Mouse (Mus musculus): ENCODE data around the gene Shank3. TPM values are rescaled to one million over a fixed set of nuclear protein-coding genes. Genes with fewer than 3 reads are reported as not detected.

Gene Shank3
- polyA plus RNA-seq, 1 experiment from 2014 or later, result 14.8 TPM

GRCm38 (mm10) chr15:89585631-89586030 is 86.2 kb downstream of the Shank3 start:
- no peaks in the 10 kb centered on the region for H3K9me3 ChIP-seq
- H3K36me3 ChIP-seq, result peaks cover 55% of the 10 kb centered on the region
- ATAC-seq, result no peak
- peaks cover 7% of the 10 kb centered on the region for H3K4me1 ChIP-seq (replicated peaks)
- no peaks in the 10 kb centered on the region for H3K27me3 ChIP-seq
- H3K4me2 ChIP-seq (replicated peaks), result no peak overlapping the region
- no peak overlapping the region for H3K4me3 ChIP-seq (replicated peaks)
- 91% methylated on average over 11 of the region's 11 CpGs for WGBS
- H3K27ac ChIP-seq, result no peak overlapping the region
- H3K9ac ChIP-seq (replicated peaks), result no peak overlapping the region

- Histone ChIP-seq H3K4me3 (replicated peaks) (no peak overlapping the region), H3K27me3 (no peaks in the 10 kb centered on the region), H3K36me3 (peaks cover 33% of the 10 kb centered on the region), H3K4me2 (replicated peaks) (no peak overlapping the region), H3K9me3 (no peaks in the 10 kb centered on the region), H3K4me1 (replicated peaks) (peaks cover 19% of the 10 kb centered on the region), H3K27ac (no peak overlapping the region), H3K9ac (replicated peaks) (no peak overlapping the region)
- no peak for ATAC-seq
- WGBS, result 88% methylated on average over 5 of the region's 5 CpGs
Observed at GRCm38 (mm10) chr15:89589146-89589545, 89.7 kb downstream of the Shank3 start.

GRCm38 (mm10) chr15:89591317-89591716 is 91.9 kb downstream of the Shank3 start:
- no peak; the same call in 1 of the 2 replicates for ATAC-seq
- Histone ChIP-seq H3K4me3 (replicated peaks) (peak overlapping the region; percentile 73), H3K27me3 (no peaks in the 10 kb centered on the region), H3K27ac (peak overlapping the region; percentile 81), H3K9me3 (no peaks in the 10 kb centered on the region), H3K4me1 (replicated peaks) (peaks cover 19% of the 10 kb centered on the region), H3K4me2 (replicated peaks) (peak overlapping the region; percentile 76), H3K36me3 (peaks cover 20% of the 10 kb centered on the region), H3K9ac (replicated peaks) (peak overlapping the region; percentile 81)
- WGBS, result under 1% methylated on average over 30 of the region's 30 CpGs

- Histone ChIP-seq H3K4me1 (replicated peaks) (peaks cover 19% of the 10 kb centered on the region), H3K9me3 (no peaks in the 10 kb centered on the region), H3K27ac (peak within 1 kb of the TSS; percentile 81), H3K27me3 (no peaks in the 10 kb centered on the region), H3K36me3 (peaks cover 14% of the 10 kb centered on the region), H3K4me2 (replicated peaks) (peak within 1 kb of the TSS; percentile 76), H3K4me3 (replicated peaks) (peak within 1 kb of the TSS; percentile 73), H3K9ac (replicated peaks) (peak within 1 kb of the TSS; percentile 81)
- peak; percentile 98 for ATAC-seq
- WGBS, result 2% methylated on average over 35 of the region's 35 CpGs
Observed at GRCm38 (mm10) chr15:89591723-89592455, 92.5 kb downstream of the Shank3 start, which contains the start of gene Rabl2. Gene Rabl2, minus strand, starts transcription at chr15:89591923.

GRCm38 (mm10) chr15:89592548-89592947 is 93.1 kb downstream of the Shank3 start:
- H3K9me3 ChIP-seq, result no peaks in the 10 kb centered on the region
- H3K4me2 ChIP-seq (replicated peaks), result peak overlapping the region; percentile 76
- H3K27ac ChIP-seq, result 0 out of 2 replicates have a peak overlapping the region, but pooled peaks have one; percentile 81
- H3K9ac ChIP-seq (replicated peaks), result peak overlapping the region; percentile 81
- ATAC-seq, result peak; percentile 32
- peaks cover 19% of the 10 kb centered on the region for H3K4me1 ChIP-seq (replicated peaks)
- 41% methylated on average over 4 of the region's 4 CpGs for WGBS
- H3K4me3 ChIP-seq (replicated peaks), result peak overlapping the region; percentile 73
- H3K27me3 ChIP-seq, result no peaks in the 10 kb centered on the region
- peaks cover 8% of the 10 kb centered on the region for H3K36me3 ChIP-seq

- no peak for ATAC-seq
- Histone ChIP-seq H3K9ac (replicated peaks) (no peak overlapping the region), H3K27me3 (no peaks in the 10 kb centered on the region), H3K9me3 (no peaks in the 10 kb centered on the region), H3K4me1 (replicated peaks) (no peaks in the 10 kb centered on the region), H3K4me2 (replicated peaks) (no peak overlapping the region), H3K36me3 (no peaks in the 10 kb centered on the region), H3K27ac (no peak overlapping the region), H3K4me3 (replicated peaks) (no peak overlapping the region)
- WGBS, result 82% methylated on average over 12 of the region's 12 CpGs
Observed at GRCm38 (mm10) chr15:89605822-89606570, 106.6 kb downstream of the Shank3 start.

- 91% methylated on average over 8 of the region's 8 CpGs for WGBS
- no peak for ATAC-seq
- Histone ChIP-seq H3K4me3 (replicated peaks) (no peak overlapping the region), H3K27me3 (no peaks in the 10 kb centered on the region), H3K9me3 (no peaks in the 10 kb centered on the region), H3K27ac (no peak overlapping the region), H3K4me1 (replicated peaks) (no peaks in the 10 kb centered on the region), H3K36me3 (no peaks in the 10 kb centered on the region), H3K9ac (replicated peaks) (no peak overlapping the region), H3K4me2 (replicated peaks) (no peak overlapping the region)
Observed at GRCm38 (mm10) chr15:89607480-89607879, 108.1 kb downstream of the Shank3 start.

GRCm38 (mm10) chr15:89607888-89608287 is 108.5 kb downstream of the Shank3 start:
- Histone ChIP-seq H3K4me2 (replicated peaks) (no peak overlapping the region), H3K4me3 (replicated peaks) (no peak overlapping the region), H3K27ac (no peak overlapping the region), H3K9me3 (no peaks in the 10 kb centered on the region), H3K36me3 (no peaks in the 10 kb centered on the region), H3K4me1 (replicated peaks) (no peaks in the 10 kb centered on the region), H3K9ac (replicated peaks) (no peak overlapping the region), H3K27me3 (no peaks in the 10 kb centered on the region)
- WGBS, result 89% methylated on average over 9 of the region's 9 CpGs
- no peak for ATAC-seq

Other genes with a start within 250 kb of the Shank3 start
- gene Sbf1, start 184.3 kb upstream of the Shank3 start, polyA plus RNA-seq (2015; fragmentation: Nextera tagmentation; extraction: Ambion mirVana), result 80.6 and 88.7 TPM in 2 replicates
- gene Adm2, start 176.9 kb upstream of the Shank3 start, polyA plus RNA-seq (2015; fragmentation: Nextera tagmentation; extraction: Ambion mirVana), result not detected in 2 replicates
- gene Miox, start 165.2 kb upstream of the Shank3 start, polyA plus RNA-seq (2015; fragmentation: Nextera tagmentation; extraction: Ambion mirVana), result not detected in 2 replicates
- gene Lmf2, start 144.0 kb upstream of the Shank3 start, polyA plus RNA-seq (2015; fragmentation: Nextera tagmentation; extraction: Ambion mirVana), result 32.1 and 36.4 TPM in 2 replicates
- 121 and 130 TPM in 2 replicates for gene Ncaph2, start 143.9 kb upstream of the Shank3 start, polyA plus RNA-seq (2015; fragmentation: Nextera tagmentation; extraction: Ambion mirVana)
- gene Sco2, start 125.8 kb upstream of the Shank3 start, polyA plus RNA-seq (2015; fragmentation: Nextera tagmentation; extraction: Ambion mirVana), result 7.3 and 9.4 TPM in 2 replicates
- 2.3 and 2.4 TPM in 2 replicates for gene Tymp, start 122.6 kb upstream of the Shank3 start, polyA plus RNA-seq (2015; fragmentation: Nextera tagmentation; extraction: Ambion mirVana)
- 1.3 TPM in 2 replicates for gene Odf3b, start 120.3 kb upstream of the Shank3 start, polyA plus RNA-seq (2015; fragmentation: Nextera tagmentation; extraction: Ambion mirVana)
- not detected in 2 replicates for gene Klhdc7b, start 114.7 kb upstream of the Shank3 start, polyA plus RNA-seq (2015; fragmentation: Nextera tagmentation; extraction: Ambion mirVana)
- gene Syce3, start 89.1 kb upstream of the Shank3 start, polyA plus RNA-seq (2015; fragmentation: Nextera tagmentation; extraction: Ambion mirVana), result not detected in 2 replicates
- gene Cpt1b, start 73.8 kb upstream of the Shank3 start, polyA plus RNA-seq (2015; fragmentation: Nextera tagmentation; extraction: Ambion mirVana), result 0.94 and 1.3 TPM in 2 replicates
- 6.6 and 6.9 TPM in 2 replicates for gene C730034F03Rik, start 70.0 kb upstream of the Shank3 start, polyA plus RNA-seq (2015; fragmentation: Nextera tagmentation; extraction: Ambion mirVana)
- gene Gm44502, start 69.9 kb upstream of the Shank3 start, polyA plus RNA-seq (2015; fragmentation: Nextera tagmentation; extraction: Ambion mirVana), result not detected in 2 replicates
- gene Chkb, start 69.7 kb upstream of the Shank3 start, polyA plus RNA-seq (2015; fragmentation: Nextera tagmentation; extraction: Ambion mirVana), result 79.7 and 81.4 TPM in 2 replicates
- 72.9 and 75.9 TPM in 2 replicates for gene Mapk8ip2, start 45.7 kb upstream of the Shank3 start, polyA plus RNA-seq (2015; fragmentation: Nextera tagmentation; extraction: Ambion mirVana)
- 16.7 and 17.6 TPM in 2 replicates for gene Arsa, start 22.2 kb upstream of the Shank3 start, polyA plus RNA-seq (2015; fragmentation: Nextera tagmentation; extraction: Ambion mirVana)
- gene Acr, start 68.7 kb downstream of the Shank3 start, polyA plus RNA-seq (2015; fragmentation: Nextera tagmentation; extraction: Ambion mirVana), result 2.5 and 2.6 TPM in 2 replicates
- gene Rabl2, start 92.3 kb downstream of the Shank3 start, polyA plus RNA-seq (2015; fragmentation: Nextera tagmentation; extraction: Ambion mirVana), result 70.8 and 80.3 TPM in 2 replicates

Data from midbrain, embryonic 13.5 days (tissue).